Mouse (Mus musculus) lung, embryonic 14.5 days (tissue): ENCODE measurements around the gene Slc1a2. TPM values are rescaled to one million over a fixed set of nuclear protein-coding genes. Genes with fewer than 3 reads are reported as not detected.

Experiments used
- ATAC-seq: fragments of 200-750 bp; cut with Nextera tagmentation; 2 replicates; pipeline ENCODE4 v1.8.0; 2017; ENCODE audit warnings: mild to moderate bottlenecking, moderate TSS enrichment, moderate library complexity; ENCODE audit not compliant: insufficient read depth
- DNase-seq: peaks from one replicate; pipeline ENCODE4 v3.0.0-alpha.2; 2015
- H3K27ac ChIP-seq: fragments of 300-500 bp; sonication (generic); 2 replicates; pipeline ENCODE4 v1.5.1; 2014; ENCODE audit warnings: low read depth, mild to moderate bottlenecking, moderate library complexity
- H3K27me3 ChIP-seq: fragments of 300-500 bp; sonication (generic); 2 replicates; pipeline ENCODE4 v1.6.1; 2014; ENCODE audit warnings: low read length, control low read depth; ENCODE audit not compliant: insufficient read depth
- H3K36me3 ChIP-seq: fragments of 300-500 bp; sonication (generic); 2 replicates; pipeline ENCODE4 v1.6.1; 2014; ENCODE audit warnings: control low read depth; ENCODE audit not compliant: insufficient read depth
- H3K4me1 ChIP-seq: fragments of 300-500 bp; sonication (generic); 2 replicates; pipeline ENCODE4 v1.6.1; 2014; ENCODE audit warnings: antibody characterized with exemption, control low read depth; ENCODE audit not compliant: insufficient read depth
- H3K4me2 ChIP-seq: fragments of 300-500 bp; sonication (generic); 2 replicates; pipeline ENCODE4 v1.6.1; 2014; ENCODE audit warnings: mild to moderate bottlenecking
- H3K4me3 ChIP-seq: fragments of 300-500 bp; sonication (generic); 2 replicates; pipeline ENCODE4 v1.5.1; 2014; ENCODE audit warnings: low read depth, low read length
- H3K9ac ChIP-seq: fragments of 300-500 bp; sonication (generic); 2 replicates; pipeline ENCODE4 v1.6.1; 2014
- H3K9me3 ChIP-seq: fragments of 300-500 bp; sonication (generic); 2 replicates; pipeline ENCODE4 v1.6.1; 2016; ENCODE audit warnings: low read depth, low read length, control low read depth
- CTCF ChIP-seq: IDR thresholded peaks from 2 replicates; pipeline ENCODE4 v1.5.1; 2016; ENCODE audit warnings: antibody characterized with exemption, low read depth
- WGBS: fragments of 180-500 bp; shearing (Covaris S2); extraction: QIAGEN DNeasy Blood & Tissue Kit; methylation state at CpG from one replicate; pipeline ENCODE4 v1.1.7; 2014; 5-methylcytosine and 5-hydroxymethylcytosine counted together
- polyA plus RNA-seq: library from polyadenylated mRNA; unstranded; fragments of >200 nt; fragmentation: Nextera tagmentation; extraction: Ambion mirVana; gene quantifications from 2 replicates; pipeline ENCODE4 v1.2.1, GENCODE M21; 2014

Gene Slc1a2
- polyA plus RNA-seq, 1 experiment from 2014 or later: 0.42 TPM

DNA sequence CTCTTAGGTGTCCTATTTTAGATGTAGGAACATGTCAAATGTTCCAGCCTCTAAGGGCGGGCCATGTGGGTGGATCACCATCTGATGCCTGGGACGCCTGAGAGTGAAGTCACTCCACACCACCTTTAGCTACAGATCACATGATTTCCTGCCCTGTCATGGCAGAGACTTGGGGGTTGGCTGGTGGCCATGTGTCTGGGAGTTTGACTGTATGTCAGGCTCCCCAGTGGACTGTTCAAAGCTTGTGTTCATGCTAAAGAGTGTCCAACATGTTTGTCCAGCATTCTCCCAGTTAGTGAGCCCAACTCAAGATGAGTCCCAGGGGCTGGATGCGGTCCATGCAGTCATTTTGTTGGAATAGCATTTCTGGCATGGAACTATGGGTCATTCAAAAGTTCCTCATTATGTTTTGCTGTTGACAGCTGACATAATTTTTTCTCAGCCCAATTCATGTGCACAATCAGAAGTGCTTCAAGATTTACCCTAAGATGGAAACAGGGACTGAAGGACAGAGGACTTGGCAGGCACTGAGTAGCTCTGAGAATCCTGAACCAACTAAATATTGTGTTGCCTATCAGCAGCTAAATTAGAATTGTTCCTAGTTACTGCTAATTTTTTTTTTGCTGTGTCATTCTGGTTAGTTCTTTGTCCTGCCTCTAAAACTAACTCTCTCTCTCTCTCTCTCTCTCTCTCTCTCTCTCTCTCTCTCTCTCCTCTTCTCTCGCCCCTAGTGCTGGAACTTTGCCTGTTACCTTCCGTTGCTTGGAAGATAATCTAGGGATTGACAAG lies 102.0 kb downstream of the Slc1a2 start:
- no peak overlapping the region for H3K9ac ChIP-seq
- no peaks in the 10 kb centered on the region for H3K27me3 ChIP-seq
- no peaks in the 10 kb centered on the region for H3K4me1 ChIP-seq
- H3K4me2 ChIP-seq: no peak overlapping the region
- no peaks in the 10 kb centered on the region for H3K36me3 ChIP-seq
- no peak overlapping the region for H3K4me3 ChIP-seq
- WGBS: 65% methylated on average over 5 of the region's 5 CpGs
- no peak overlapping the region for H3K27ac ChIP-seq
- DNase-seq: peak; percentile 51
- no peak for TF ChIP-seq CTCF
- ATAC-seq: peak; percentile 44; the same call in 1 of the 2 replicates
- H3K9me3 ChIP-seq: no peaks in the 10 kb centered on the region

DNA sequence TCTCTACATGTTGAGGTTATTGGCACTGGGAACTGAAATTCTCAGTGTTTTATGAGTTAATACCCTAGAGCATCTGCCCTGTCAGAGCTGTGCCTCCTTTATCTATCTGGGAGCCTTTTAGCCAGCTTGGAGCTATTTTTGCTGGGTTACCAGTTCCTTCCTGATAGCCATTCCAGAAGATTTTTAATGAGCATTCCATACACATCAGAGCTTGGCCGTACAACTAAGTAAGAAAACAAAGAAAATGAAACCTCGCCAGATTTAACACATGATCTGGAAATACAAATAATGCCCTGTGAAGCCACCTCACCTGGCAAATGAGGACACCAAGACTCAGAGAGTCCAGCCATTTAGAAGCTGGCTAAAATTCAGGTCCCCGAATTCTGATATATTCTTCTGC lies 104.7 kb downstream of the Slc1a2 start:
- Histone ChIP-seq H3K4me2 (no peak overlapping the region), H3K4me1 (no peaks in the 10 kb centered on the region), H3K9ac (no peak overlapping the region), H3K4me3 (no peak overlapping the region), H3K27ac (no peak overlapping the region), H3K9me3 (no peaks in the 10 kb centered on the region), H3K27me3 (no peaks in the 10 kb centered on the region), H3K36me3 (no peaks in the 10 kb centered on the region)
- ATAC-seq (no peak), DNase-seq (no peak)
- 79% methylated on average over 3 of the region's 3 CpGs for WGBS
- TF ChIP-seq CTCF: no peak

DNA sequence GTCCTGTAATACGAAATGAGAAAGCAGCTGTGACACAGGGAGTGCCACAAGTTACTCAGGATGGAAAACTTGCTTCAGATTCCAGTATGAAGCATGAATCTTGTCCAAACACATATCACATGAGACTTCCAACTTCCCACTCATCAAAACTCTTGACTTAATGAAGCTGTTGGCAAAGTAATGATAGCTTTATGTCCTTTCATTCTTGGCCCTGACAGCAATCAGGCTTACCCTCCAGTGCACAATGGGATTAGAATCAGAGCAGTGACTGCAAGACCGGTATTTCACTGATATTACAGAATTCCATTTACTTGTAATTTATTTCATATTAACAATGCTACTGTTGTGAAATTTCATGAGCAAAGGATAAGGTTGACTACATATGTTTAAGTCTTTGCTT lies 105.5 kb downstream of the Slc1a2 start:
- Histone ChIP-seq H3K4me3 (no peak overlapping the region), H3K27me3 (no peaks in the 10 kb centered on the region), H3K4me2 (no peak overlapping the region), H3K36me3 (no peaks in the 10 kb centered on the region), H3K9me3 (no peaks in the 10 kb centered on the region), H3K4me1 (no peaks in the 10 kb centered on the region), H3K27ac (no peak overlapping the region), H3K9ac (no peak overlapping the region)
- DNase-seq: no peak
- no peak for ATAC-seq
- WGBS: 88% methylated on average over 2 of the region's 2 CpGs
- TF ChIP-seq CTCF: no peak

DNA sequence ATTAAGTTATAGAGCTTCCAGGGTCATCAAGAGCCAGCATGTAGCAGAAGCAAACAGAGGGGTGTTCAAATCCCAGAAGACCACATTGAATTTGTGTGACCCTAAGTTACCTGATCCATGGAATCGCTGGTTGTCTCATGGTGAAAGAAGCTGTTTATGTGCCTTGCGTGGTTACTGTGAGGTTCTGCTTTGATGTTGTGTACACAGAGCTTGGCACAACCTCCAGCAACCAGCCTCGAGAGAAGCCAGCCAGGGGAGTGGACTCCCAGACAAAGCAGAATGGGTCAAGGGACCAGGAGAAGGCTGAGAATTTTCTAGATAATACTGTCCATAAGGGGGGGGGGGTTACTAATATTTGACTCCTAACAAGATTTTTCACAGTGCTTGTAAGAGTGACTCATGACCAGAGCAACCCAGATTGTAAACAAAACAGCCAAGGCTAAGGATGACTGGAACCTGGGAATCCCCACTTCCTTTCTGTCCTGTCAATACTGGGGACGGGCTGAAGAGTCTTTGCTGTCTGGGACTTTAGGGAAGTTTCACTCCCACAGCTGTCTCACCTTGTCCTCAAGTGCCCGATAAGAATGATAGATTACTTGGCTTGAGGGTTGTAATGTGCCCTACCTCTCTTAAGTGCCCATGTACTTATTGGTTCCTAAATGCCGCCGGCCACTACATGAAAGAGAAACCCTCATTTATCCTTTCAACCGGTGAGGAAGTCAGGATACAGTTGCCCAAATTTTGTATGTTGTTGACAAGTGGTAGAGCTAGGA lies 106.3 kb downstream of the Slc1a2 start:
- Histone ChIP-seq H3K36me3 (no peaks in the 10 kb centered on the region), H3K4me2 (no peak overlapping the region), H3K4me3 (no peak overlapping the region), H3K9ac (no peak overlapping the region), H3K4me1 (no peaks in the 10 kb centered on the region), H3K9me3 (no peaks in the 10 kb centered on the region), H3K27me3 (no peaks in the 10 kb centered on the region), H3K27ac (no peak overlapping the region)
- TF ChIP-seq CTCF: no peak
- WGBS: 38% methylated on average over 8 of the region's 8 CpGs
- DNase-seq (no peak), ATAC-seq (no peak)

DNA sequence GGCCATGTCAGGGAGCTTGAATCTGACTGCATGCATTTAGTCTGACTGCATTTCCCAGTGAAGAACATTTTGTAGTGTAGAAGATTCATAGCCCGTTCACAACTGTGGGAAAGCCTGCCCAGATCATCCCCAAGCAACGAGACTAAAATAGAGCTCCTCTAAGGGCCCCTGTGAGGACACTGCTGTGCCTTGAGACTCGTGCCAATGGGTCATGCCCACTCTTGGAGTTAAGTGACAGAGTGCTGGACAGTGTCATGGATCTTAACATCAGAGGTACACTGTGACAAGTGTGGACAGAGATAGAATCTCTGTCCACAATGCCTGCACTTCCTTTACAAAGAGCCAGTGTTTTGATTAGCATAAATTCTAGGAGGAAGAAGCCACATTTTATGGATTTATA lies 109.8 kb downstream of the Slc1a2 start:
- Histone ChIP-seq H3K36me3 (no peaks in the 10 kb centered on the region), H3K9ac (no peak overlapping the region), H3K4me3 (no peak overlapping the region), H3K4me1 (no peaks in the 10 kb centered on the region), H3K27me3 (no peaks in the 10 kb centered on the region), H3K9me3 (no peaks in the 10 kb centered on the region), H3K4me2 (no peak overlapping the region), H3K27ac (no peak overlapping the region)
- 64% methylated on average over 3 of the region's 3 CpGs for WGBS
- DNase-seq (no peak), ATAC-seq (no peak)
- no peak for TF ChIP-seq CTCF

DNA sequence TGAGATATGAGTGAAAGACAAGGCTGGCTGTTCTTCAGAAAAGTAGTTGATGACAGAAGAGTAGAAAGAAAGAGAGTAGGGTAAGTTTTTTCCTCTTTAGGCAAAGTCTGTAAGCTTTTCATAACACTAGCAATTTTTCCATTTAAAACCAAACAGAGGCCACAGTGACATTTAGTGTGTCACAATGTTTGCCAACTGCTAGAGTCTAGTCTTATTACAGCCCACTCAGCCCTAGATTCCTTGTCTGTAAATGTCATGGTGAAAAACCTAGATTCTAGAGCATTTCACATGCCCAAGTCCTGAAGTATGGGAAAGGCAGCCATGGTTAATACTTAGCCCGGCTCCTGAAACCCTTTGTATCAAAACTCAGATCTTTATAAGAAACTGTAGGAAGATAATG lies 112.8 kb downstream of the Slc1a2 start:
- Histone ChIP-seq H3K27me3 (no peaks in the 10 kb centered on the region), H3K27ac (no peak overlapping the region), H3K4me2 (no peak overlapping the region), H3K4me1 (no peaks in the 10 kb centered on the region), H3K4me3 (no peak overlapping the region), H3K9me3 (no peaks in the 10 kb centered on the region), H3K9ac (no peak overlapping the region), H3K36me3 (no peaks in the 10 kb centered on the region)
- 82% methylated on average over 1 of the region's 1 CpGs for WGBS
- TF ChIP-seq CTCF: no peak
- DNase-seq: no peak
- no peak for ATAC-seq

DNA sequence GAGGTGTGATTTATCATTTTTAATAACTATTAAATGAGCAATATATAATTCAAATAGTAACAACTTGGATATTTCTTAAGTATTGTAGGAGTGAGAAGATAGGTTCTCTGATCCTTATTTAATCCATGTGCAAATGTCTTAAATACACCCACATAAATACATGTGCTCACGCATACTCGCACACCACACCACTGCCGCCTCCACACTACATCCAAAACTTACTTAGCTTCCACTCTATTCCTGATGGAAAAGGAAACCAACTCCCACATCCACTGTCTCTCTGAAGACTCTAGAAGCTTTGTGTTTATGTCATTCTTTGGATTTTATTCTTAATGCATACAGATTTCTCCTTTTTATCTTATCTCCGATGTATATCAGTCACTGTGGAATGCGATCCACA lies 113.8 kb downstream of the Slc1a2 start:
- TF ChIP-seq CTCF: no peak
- no peaks in the 10 kb centered on the region for H3K36me3 ChIP-seq
- 81% methylated on average over 5 of the region's 5 CpGs for WGBS
- no peaks in the 10 kb centered on the region for H3K4me1 ChIP-seq
- H3K9ac ChIP-seq: no peak overlapping the region
- no peak overlapping the region for H3K4me2 ChIP-seq
- ATAC-seq (no peak), DNase-seq (no peak)
- no peak overlapping the region for H3K4me3 ChIP-seq
- H3K9me3 ChIP-seq: no peaks in the 10 kb centered on the region
- H3K27ac ChIP-seq: no peak overlapping the region
- H3K27me3 ChIP-seq: no peaks in the 10 kb centered on the region
